Mouse (Mus musculus) v-Abl transformed pro-B cells (cell line): ENCODE measurements at regions not wholly inside any gene's neighbourhood (a gene's known extent, or its start where the extent isn't known, plus 50 kb on each side); places are given as distances from the start of the nearest gene placed in this dataset.

Experiments used
- in situ Hi-C, 2 experiments: fragments of 400-800 bp; cut with MboI; formaldehyde crosslinking; loops; one replicate each; pipeline ENCODE4 v1.15.1; 2025; ENCODE audit not compliant: unreplicated experiment in 2 of 2

- in situ Hi-C loops = loop anchor here (5.0 to 25.0 kb wide), 5 partner anchors 92 to 1596 kb away; no protein-coding TSS in a partner anchor
Measured at GRCm38 (mm10) chr9:102782926-102783850, 51.5 kb upstream of the Ryk start.

- in situ Hi-C loops = loop anchor here (5.0 to 25.0 kb wide), 6 partner anchors 90 to 1597 kb away; no protein-coding TSS in a partner anchor
Measured at GRCm38 (mm10) chr9:102784329-102785026, 50.2 kb upstream of the Ryk start.
